Mouse (Mus musculus) stomach, embryonic 14.5 days (tissue): ENCODE data around the gene Cxcl14. TPM values are rescaled to one million over a fixed set of nuclear protein-coding genes. Genes with fewer than 3 reads are reported as not detected.

Experiments used
- ATAC-seq: fragments of 200-750 bp; cut with Nextera tagmentation; 2 replicates; pipeline ENCODE4 v1.8.0; 2017; ENCODE audit warnings: low read depth, moderate TSS enrichment; ENCODE audit not compliant: insufficient number of reproducible peaks, insufficient read depth, low FRiP score
- H3K27ac ChIP-seq: fragments of 300-500 bp; sonication (generic); 2 replicates; pipeline ENCODE4 v1.5.1; 2014; ENCODE audit warnings: mild to moderate bottlenecking, low read length, moderate library complexity, mixed read lengths
- H3K27me3 ChIP-seq: fragments of 300-500 bp; sonication (generic); 2 replicates; pipeline ENCODE4 v1.6.1; 2014; ENCODE audit warnings: low read length, control low read depth, mixed read lengths; ENCODE audit not compliant: control insufficient read depth, insufficient read depth
- H3K36me3 ChIP-seq: fragments of 300-500 bp; sonication (generic); 2 replicates; pipeline ENCODE4 v1.6.1; 2014; ENCODE audit warnings: mild to moderate bottlenecking, control low read depth, low read length, moderate library complexity, mixed read lengths; ENCODE audit not compliant: control insufficient read depth, insufficient read depth
- H3K4me1 ChIP-seq: fragments of 300-500 bp; sonication (generic); 2 replicates; pipeline ENCODE4 v1.6.1; 2014; ENCODE audit warnings: low read length, control low read depth, mixed read lengths; ENCODE audit not compliant: control insufficient read depth, insufficient read depth
- H3K4me2 ChIP-seq: fragments of 300-500 bp; sonication (generic); replicated peaks from 2 replicates; pipeline ENCODE4 v1.6.1; 2014; ENCODE audit warnings: low read depth, low read length, control low read depth
- H3K4me3 ChIP-seq: fragments of 300-500 bp; sonication (generic); 2 replicates; pipeline ENCODE4 v1.5.1; 2014; ENCODE audit warnings: low read depth, low read length, control low read depth
- H3K9ac ChIP-seq: fragments of 300-500 bp; sonication (generic); replicated peaks from 2 replicates; pipeline ENCODE4 v1.6.1; 2014; ENCODE audit warnings: low read depth, mild to moderate bottlenecking, control low read depth, low read length, moderate library complexity, mixed read lengths
- H3K9me3 ChIP-seq: fragments of 300-500 bp; sonication (generic); 2 replicates; pipeline ENCODE4 v1.6.1; 2016; ENCODE audit warnings: low read depth, low read length, control low read depth; ENCODE audit not compliant: control insufficient read depth
- WGBS: fragments of 180-500 bp; shearing (Covaris S2); extraction: QIAGEN DNeasy Blood & Tissue Kit; methylation state at CpG from one replicate; pipeline ENCODE4 v1.1.7; 2014; 5-methylcytosine and 5-hydroxymethylcytosine counted together
- polyA plus RNA-seq: library from polyadenylated mRNA; unstranded; fragments of >200 nt; fragmentation: Nextera tagmentation; extraction: Ambion mirVana; gene quantifications from 2 replicates; pipeline ENCODE4 v1.2.1, GENCODE M21; 2014

The Cxcl14 gene
- polyA plus RNA-seq, 1 experiment from 2014 or later: 17.3 TPM

DNA sequence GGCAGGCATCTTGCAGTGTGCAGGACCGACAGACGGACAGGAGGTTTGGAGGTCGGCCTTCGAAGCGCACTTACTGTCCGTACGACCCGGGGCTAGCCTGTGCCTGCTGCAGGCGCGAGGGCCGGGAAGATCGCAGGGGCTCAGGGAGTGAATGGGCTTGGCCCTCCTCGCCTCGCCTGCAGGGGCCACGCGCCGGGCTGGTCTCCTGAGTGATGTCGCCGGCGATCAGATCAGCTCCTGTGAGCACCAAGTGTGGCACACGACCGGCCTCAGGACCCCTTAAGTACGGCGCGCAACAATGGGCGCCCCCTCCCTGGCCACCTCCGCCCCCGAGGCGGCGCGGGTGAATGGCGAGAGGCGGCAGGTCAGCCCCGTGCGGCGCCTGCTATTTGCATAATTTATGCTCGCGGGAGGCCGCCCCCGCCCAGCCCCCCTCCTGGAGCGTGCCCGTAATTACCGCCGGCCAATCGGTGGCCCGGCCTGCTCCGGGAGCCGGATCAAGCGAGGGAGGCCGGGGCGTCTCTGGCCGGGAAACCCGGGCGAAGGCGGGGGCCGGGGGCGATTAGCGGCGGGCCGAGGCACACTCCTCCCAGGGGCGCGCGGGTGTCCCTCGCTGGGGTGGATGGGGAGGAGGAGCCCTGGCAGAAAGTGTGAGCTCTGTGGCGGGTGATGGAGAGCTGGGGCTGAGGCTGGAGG lies 44.3 kb downstream of the Cxcl14 start, which contains the start of gene Neurog1:
Gene Neurog1 (minus strand): TSS at position 240 of the 696 bp plus-strand sequence.
- H3K9ac ChIP-seq: no peak within 1 kb of the TSS
- peak within 1 kb of the TSS; percentile 28 for H3K4me3 ChIP-seq
- no peak within 1 kb of the TSS for H3K27ac ChIP-seq
- H3K4me2 ChIP-seq: peak within 1 kb of the TSS; percentile 46
- peaks cover 87% of the 10 kb centered on the region for H3K27me3 ChIP-seq
- H3K9me3 ChIP-seq: no peaks in the 10 kb centered on the region
- under 1% methylated on average over 62 of the region's 65 CpGs for WGBS
- H3K4me1 ChIP-seq: peaks cover 11% of the 10 kb centered on the region; the same call in 1 of the 2 replicates
- H3K36me3 ChIP-seq: no peaks in the 10 kb centered on the region
- 0 out of 2 replicates have a peak, but pooled peaks have one; percentile 30 for ATAC-seq

DNA sequence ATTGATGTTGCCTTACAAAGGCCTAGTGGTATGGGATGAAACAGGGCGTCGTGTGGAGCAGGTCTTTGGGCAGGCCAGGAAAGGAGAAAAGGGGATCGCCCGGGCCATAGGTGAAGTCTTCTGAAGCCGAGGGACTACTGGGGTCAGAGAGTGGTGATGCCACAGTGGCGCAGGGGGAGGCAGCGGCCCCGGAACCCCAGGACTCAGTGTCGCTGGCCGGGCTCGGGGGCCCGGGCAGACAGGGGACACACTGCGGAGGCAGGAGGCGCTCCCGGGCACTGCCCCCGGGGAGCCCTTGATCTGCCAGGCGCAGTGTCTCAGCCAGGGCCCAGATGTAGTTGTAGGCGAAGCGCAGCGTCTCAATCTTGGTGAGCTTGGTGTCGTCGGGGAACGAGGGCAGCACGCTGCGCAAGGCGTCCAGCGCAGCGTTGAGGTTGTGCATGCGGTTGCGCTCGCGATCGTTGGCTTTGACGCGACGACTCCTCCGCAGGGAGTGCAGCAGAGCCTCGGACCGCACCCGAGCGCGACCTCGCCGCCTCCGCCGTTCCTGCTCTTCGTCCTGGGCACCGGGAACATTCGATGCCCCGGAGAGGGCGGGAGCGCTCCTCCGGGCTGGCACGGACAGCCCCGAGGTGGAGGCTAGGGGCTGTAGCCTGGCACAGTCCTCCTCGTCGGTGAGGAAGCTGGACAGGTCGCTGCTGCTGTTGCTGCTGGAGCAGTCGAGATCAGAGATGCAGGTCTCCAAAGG lies 45.0 kb downstream of the Cxcl14 start:
- Histone ChIP-seq H3K27ac (no peak overlapping the region), H3K4me1 (peaks cover 11% of the 10 kb centered on the region; the same call in 1 of the 2 replicates), H3K9me3 (no peaks in the 10 kb centered on the region), H3K36me3 (no peaks in the 10 kb centered on the region), H3K9ac (no peak overlapping the region), H3K4me3 (no peak overlapping the region), H3K4me2 (peak overlapping the region; percentile 46; the same call in 1 of the 2 replicates), H3K27me3 (peaks cover 84% of the 10 kb centered on the region)
- 1% methylated on average over 59 of the region's 59 CpGs for WGBS
- no peak for ATAC-seq

DNA sequence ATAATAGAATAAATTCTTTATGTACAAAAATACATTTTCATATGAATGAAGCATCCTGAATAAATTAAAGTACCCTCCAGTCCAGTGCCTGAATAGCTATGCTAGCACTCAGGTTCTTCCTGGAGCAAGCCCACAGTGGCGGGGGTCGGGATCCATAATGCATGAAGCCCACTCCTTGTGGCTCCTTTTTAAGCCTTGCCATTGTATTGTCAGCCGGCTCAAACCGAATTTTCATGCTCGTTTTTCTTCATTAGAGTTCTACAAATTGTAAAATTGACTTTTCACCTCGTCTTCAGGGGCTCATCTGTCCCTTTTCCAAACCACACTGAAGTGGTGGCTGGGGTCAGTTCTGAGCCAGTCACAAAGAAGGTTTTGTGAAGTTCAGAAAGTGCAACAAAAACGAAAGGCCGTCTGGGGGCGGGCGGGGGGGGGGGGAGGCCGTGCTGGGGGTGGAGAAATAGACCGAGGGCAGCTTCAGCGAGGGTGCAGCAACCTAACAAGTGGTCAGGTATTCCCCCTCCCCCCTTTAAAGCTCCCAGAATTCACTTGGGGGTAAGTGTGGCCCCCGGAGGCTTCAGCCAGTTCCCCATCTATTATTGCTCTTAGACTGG lies 45.7 kb downstream of the Cxcl14 start:
- WGBS: 3% methylated on average over 12 of the region's 14 CpGs
- H3K4me1 ChIP-seq: peaks cover 11% of the 10 kb centered on the region; the same call in 1 of the 2 replicates
- H3K9ac ChIP-seq: no peak overlapping the region
- H3K4me2 ChIP-seq: no peak overlapping the region
- peaks cover 84% of the 10 kb centered on the region for H3K27me3 ChIP-seq
- no peak for ATAC-seq
- no peaks in the 10 kb centered on the region for H3K9me3 ChIP-seq
- H3K4me3 ChIP-seq: no peak overlapping the region
- H3K36me3 ChIP-seq: no peaks in the 10 kb centered on the region
- no peak overlapping the region for H3K27ac ChIP-seq

- no peak for ATAC-seq
- Histone ChIP-seq H3K9ac (no peak overlapping the region), H3K4me2 (no peak overlapping the region), H3K9me3 (no peaks in the 10 kb centered on the region), H3K36me3 (no peaks in the 10 kb centered on the region), H3K27me3 (peaks cover 76% of the 10 kb centered on the region), H3K27ac (no peak overlapping the region), H3K4me3 (no peak overlapping the region), H3K4me1 (peaks cover 11% of the 10 kb centered on the region; the same call in 1 of the 2 replicates)
- 2% methylated on average over 13 of the region's 13 CpGs for WGBS
Measured at GRCm38 (mm10) chr13:56249593-56250341, 46.6 kb downstream of the Cxcl14 start.

DNA sequence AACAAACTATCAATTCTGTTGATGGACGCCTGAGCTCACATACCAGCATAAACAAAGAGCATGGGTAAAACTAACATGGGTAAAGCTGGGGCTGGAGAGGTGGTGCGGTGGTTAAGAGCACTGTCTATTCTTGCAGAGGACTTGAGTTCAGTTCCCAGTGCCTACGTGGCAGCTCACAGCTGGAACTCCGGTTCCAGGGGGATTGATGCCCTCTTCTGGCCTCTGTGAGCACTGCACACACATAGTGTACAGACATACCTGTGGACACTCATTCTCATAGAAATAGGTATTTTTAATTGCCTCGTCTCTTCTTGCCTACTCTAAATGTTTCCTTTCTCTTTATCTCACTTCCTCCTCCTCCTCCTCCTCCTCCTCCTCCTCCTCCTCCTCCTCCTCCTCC lies 53.2 kb downstream of the Cxcl14 start:
- 81% methylated on average over 5 of the region's 5 CpGs for WGBS
- H3K27ac ChIP-seq: no peak overlapping the region
- ATAC-seq: no peak
- no peak overlapping the region for H3K4me3 ChIP-seq
- H3K4me2 ChIP-seq: no peak overlapping the region
- no peaks in the 10 kb centered on the region for H3K36me3 ChIP-seq
- peaks cover 17% of the 10 kb centered on the region for H3K27me3 ChIP-seq
- H3K4me1 ChIP-seq: no peaks in the 10 kb centered on the region
- no peak overlapping the region for H3K9ac ChIP-seq
- no peaks in the 10 kb centered on the region for H3K9me3 ChIP-seq

- H3K9ac ChIP-seq: no peak overlapping the region
- H3K27ac ChIP-seq: no peak overlapping the region
- no peaks in the 10 kb centered on the region for H3K36me3 ChIP-seq
- no peaks in the 10 kb centered on the region for H3K4me1 ChIP-seq
- WGBS: 51% methylated on average over 16 of the region's 16 CpGs
- no peak for ATAC-seq
- no peak overlapping the region for H3K4me3 ChIP-seq
- no peaks in the 10 kb centered on the region for H3K9me3 ChIP-seq
- no peaks in the 10 kb centered on the region for H3K27me3 ChIP-seq
- H3K4me2 ChIP-seq: no peak overlapping the region
Measured at GRCm38 (mm10) chr13:56240012-56240770, 56.2 kb downstream of the Cxcl14 start.
